Mouse (Mus musculus) 3134 (cell line): ENCODE measurements around the gene AI854703.
"Not testable (repeated sequence)": the region's sequence is repeated elsewhere in the genome, so short reads cannot be mapped to it uniquely, and the experiment has no call there.

ENCODE experiments used
- DNase-seq: peaks from one replicate; pipeline ENCODE4 v3.0.0-alpha.2; 2011; ENCODE audit warnings: low spot score; ENCODE audit not compliant: insufficient read length; ENCODE audit errors: extremely low read depth

Gene AI854703

GRCm38 (mm10) chr6:48613464-48613863, 13.1 kb upstream of the AI854703 start:
- no peak for DNase-seq

GRCm38 (mm10) chr6:48614756-48615155, 11.8 kb upstream of the AI854703 start:
- no peak for DNase-seq

DNA sequence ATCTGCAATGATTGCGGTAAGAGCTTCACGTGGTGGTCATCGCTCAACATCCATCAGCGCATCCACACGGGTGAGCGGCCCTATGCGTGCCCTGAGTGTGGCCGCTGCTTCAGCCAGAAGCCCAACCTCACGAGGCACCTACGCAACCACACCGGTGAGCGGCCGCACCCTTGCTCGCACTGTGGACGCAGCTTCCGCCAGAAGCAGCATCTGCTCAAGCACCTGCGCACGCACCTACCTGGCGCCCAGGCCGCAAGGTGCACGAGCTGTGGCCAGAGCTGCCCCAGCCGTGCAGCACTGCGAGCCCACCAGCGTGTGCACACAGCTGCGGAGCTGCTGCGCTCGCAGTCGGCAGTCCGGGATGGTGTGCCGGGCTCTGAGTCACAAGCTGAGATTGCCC, 6.5 kb upstream of the AI854703 start:
- DNase-seq, result no peak

DNA sequence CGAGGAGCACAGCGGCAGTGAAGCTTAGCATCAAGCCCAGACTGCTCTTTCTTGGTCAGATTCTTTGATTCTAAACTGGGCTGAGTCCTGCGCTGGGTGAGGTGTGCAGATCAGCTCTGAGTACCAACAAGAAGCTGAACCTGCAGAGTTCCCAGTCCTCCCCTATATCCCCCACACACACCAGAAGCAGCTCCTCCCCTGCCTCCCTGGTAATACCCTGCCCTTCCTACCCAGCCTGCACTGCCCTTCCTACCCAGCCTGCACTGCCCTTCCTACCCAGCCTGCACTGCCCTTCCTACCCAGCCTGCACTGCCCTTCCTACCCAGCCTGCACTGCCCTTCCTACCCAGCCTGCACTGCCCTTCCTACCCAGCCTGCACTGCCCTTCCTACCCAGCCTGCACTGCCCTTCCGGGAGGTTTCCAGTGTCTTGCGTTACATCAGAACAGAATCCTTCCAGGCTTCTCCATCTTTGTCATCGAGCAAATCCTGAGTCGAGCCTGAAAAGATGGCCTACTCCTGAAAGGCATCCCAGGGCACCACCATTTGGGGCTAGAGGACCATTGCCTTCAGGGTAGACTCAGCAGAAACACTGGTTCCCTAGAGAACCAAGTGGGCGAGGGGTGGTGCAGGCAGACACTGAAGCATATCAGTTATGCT, 4.2 kb upstream of the AI854703 start:
- not testable (repeated sequence) for DNase-seq

- no peak for DNase-seq
Observed at GRCm38 (mm10) chr6:48623460-48623859, 3.1 kb upstream of the AI854703 start.

GRCm38 (mm10) chr6:48626984-48627383, 420 bp downstream of the AI854703 start:
- DNase-seq, result no peak

DNA sequence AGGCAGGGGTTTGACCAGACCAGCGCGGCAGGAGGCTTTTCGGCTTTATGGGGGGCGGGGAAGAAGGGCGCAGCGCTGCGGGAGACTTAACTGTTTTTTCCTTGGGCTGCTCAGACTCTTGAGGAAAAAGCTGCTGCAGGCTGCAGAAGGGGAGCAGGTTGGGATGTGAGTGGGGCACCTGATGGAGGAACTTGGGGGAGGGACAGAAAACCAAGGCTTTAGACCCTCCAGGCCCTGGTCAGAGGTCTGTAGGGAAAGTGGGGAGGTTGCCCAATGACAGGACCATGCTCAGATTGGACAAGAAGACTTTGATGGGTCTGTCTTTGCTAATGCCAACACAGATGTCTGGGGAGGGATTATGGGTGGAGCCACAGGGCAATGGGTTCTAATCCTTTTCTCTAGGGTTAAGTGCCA, 954 bp downstream of the AI854703 start:
- DNase-seq, result no peak

- no peak for DNase-seq
Observed at GRCm38 (mm10) chr6:48628377-48628776, 1.8 kb downstream of the AI854703 start.

- no peak for DNase-seq
Observed at GRCm38 (mm10) chr6:48628808-48629660, 2.5 kb downstream of the AI854703 start.

- DNase-seq, result no peak
Observed at GRCm38 (mm10) chr6:48629661-48630034, 3.1 kb downstream of the AI854703 start.

DNA sequence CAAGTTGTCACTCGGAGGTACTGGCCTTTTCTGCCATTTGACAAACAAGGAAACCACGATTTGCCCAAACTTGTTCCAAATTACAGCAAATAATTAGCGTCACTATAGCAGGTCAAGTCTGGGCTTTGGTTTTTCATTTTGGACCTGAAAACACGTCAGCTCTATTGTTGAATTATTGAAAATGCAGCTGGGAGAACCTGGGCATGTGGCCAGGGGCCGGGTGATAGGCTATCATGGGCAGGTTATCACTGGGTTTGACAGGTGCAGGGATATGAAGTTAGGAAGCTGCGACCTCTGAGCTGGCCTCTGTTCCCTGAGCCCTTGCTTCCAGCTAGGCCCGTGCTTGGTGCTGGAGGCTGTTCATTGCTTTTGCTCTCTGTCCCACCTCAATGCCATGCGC, 4.3 kb downstream of the AI854703 start:
- no peak for DNase-seq

DNA sequence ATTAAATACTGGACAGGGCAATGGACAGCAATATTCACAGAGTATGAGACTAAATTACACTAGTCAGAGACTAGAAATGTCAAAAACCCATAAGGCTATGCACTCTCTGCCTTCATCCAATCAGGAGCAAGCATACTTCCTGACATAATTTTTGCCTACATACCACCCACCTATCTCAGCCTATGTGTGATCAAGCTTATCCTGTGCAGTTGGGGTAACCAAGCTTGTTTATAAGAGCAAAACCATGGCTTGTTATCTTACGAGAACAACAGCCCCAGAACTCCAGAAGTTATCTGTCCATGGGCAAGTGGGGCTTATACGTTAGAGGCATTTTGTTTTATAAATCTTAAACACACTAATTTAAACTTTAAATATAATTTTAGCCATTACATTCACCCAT, 8.5 kb downstream of the AI854703 start:
- DNase-seq, result no peak

DNA sequence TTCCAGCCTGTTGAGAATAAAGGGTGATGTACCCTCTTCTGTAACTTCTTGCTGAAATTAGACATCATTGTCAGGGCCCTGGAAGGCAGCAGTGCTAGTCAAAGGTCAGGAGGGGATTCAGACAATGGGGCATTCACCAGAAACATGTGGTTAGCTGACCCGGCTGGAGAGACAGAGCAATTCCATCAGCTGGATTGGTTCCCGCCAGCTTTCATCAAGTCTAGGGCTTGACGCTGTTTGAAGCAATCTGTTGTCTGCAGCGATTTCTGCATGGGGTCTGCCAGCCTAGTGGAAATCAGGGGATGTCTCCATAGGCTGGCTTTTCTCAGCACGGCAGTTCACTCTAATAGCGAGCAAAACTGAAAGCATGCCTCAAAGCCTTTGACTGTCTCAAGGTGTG, 10.0 kb downstream of the AI854703 start:
- DNase-seq, result no peak

- DNase-seq, result no peak
Observed at GRCm38 (mm10) chr6:48637811-48638500, 11.4 kb downstream of the AI854703 start.

- DNase-seq, result no peak
Observed at GRCm38 (mm10) chr6:48638553-48638952, 12.0 kb downstream of the AI854703 start.

DNA sequence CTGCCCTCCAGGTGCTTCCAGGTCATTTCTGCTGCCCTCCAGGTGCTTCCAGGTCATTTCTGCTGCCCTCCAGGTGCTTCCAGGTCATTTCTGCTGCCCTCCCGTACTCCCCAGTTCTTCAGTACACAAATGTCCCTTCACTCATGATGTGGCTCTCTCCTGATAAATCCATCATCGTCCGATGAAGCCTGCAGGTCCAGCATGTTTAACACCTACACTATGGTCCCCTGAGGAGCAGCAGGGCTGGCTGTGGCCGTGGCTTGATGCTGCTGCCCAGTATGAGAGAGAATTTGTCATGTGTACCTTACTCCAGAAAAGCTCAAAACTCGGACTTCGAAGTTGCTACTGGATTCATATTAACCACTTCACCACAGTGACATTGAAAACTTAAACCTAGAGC, 14.8 kb downstream of the AI854703 start:
- no peak for DNase-seq

DNA sequence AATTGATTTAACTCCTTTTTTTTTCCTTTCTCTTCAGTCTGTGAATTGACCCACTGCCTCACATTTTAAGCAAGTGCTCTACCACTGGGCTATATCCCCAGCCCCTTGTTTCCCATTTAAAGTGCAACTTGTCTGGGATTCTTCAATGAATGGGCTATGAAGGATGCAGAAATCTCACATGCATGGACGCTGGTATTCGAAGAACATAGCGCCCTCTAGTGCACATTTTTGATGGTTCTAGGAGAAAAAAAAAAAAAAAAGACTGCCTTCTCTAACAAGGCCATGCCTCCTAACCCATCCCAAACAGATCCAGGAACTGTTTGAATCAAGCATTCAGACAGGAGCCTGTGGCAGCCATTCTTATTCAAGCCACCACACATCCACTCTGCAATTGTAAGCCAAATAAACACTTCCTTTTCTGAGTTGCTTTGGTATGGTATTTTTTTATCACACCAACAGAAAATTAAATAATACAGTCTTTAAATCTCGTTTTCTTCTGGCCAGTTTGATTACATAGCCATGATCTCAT, 16.3 kb downstream of the AI854703 start:
- DNase-seq, result peak; percentile 30

DNA sequence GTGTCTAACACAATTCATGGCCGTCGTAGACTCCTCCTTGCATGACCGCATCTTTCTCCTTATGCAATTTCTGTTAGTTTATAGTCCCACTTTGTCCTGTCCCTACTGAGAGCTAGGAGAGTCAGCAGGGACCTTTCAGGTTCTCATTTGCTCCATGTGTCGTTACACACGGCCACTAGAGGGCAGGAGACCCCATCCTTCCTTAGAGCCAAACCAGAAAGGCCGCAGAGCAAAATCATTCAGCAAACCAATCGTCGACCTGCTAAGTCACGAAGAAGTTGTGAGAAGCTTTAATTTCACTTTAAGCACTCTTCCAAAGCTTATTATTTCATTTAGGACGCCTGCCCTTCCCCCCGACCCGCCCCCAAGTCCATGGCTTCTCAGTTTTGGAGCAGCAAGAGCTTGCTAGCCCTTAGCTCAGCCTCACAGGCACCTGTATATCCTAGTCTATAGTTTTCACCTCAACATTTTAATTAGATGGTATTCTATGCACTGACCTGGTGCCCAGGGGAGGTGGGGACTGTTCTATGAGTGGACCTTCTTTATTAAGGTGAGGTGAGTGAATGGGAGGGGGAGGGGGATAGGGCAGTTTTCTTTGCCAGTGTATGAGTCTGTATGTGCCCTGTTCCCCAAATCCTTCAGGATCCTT, 19.2 kb downstream of the AI854703 start:
- peak; percentile 19 for DNase-seq

DNA sequence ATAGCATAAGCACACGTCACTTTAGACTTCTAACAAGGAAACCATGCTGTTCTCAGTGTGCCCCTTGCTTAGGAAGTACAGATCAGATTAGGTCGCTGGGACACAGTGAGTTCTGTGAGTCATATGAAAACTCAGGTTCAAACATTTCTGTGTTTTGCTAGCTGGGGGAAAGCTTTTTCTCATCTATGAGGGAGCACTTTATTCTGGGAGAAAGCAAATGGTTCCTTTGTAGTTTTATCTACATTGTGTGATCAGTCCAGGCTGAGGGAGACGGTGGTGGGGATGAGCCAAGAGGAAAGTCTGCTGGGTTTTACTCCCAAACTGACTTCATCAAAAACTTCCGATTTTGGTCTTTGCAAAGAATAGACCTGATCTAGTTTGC, 19.7 kb downstream of the AI854703 start:
- no peak for DNase-seq

DNA sequence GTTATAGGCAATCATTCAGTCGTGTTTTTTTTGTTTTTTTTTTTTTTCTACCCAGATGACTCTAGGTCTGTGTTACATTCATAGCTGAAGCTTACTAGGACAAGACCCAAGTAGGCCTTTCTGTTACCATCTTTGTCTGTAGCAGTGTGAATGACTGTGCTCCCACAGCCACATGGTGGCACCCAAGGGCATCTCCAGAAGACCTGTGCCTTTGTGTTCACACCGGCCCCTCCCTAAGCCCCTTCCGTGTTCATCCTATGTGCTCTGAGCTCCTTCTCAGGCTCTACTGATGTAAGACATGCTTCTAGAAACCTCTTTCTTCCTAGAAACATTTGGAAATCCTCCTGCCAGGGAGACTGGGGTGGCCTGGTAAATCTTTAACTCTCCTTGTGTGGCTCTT, 20.4 kb downstream of the AI854703 start, which contains the start of gene Gimap8:
Gimap8 (plus strand) TSS at position 240 of the 400 bp plus-strand sequence.
- no peak for DNase-seq

DNA sequence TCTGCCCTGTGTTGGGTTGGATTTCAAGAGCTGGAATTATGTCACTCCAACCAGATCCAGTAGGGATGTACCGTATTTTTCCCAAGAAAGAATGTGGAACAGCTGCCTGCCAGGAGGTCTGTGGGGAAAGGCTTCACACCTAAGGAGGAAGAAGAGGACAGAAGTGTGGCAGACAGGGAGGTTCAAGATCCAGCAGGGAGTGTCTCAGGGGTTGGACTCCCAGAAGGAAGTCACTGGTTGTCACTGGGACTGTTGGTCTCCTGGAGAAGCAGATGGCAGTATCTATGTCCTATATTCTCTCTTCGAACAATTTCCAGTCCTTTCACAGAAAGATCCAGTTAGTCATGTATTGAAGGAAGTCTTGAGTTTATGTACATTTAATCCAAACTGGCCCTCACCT, 21.0 kb downstream of the AI854703 start:
- DNase-seq, result no peak
